8 mouse cellular contexts compared by ENCODE assay signal in genomic region chr7:45786661-45787413, GRCm38 (mm10). TPM values are rescaled to one million over a fixed set of nuclear protein-coding genes. Genes with fewer than 3 reads are reported as not detected.
DNase-seq lines count a peak whose midpoint lies in the region; ATAC-seq and TF ChIP-seq lines count a peak whose summit lies in the region.

No protein-coding gene starts in this region.

- H3K4me1 ChIP-seq in kidney, postnatal 0 days (replicated peaks; ENCODE audit: insufficient read depth, low read length), result peaks cover 19% of the 10 kb centered on the region; the same call in 1 of the 2 replicates
- peaks cover 50% of the 10 kb centered on the region for H3K4me1 ChIP-seq in hindbrain, embryonic 10.5 days (replicated peaks)
- H3K4me1 ChIP-seq in liver, embryonic 12.5 days, result peaks cover 40% of the 10 kb centered on the region
- H3K4me1 ChIP-seq in stomach, embryonic 16.5 days (ENCODE audit: control insufficient read depth, insufficient read depth, low read length), result peaks cover 22% of the 10 kb centered on the region

- peak overlapping the region; percentile 27; the same call in 1 of the 2 replicates for H3K9ac ChIP-seq in kidney, postnatal 0 days (ENCODE audit: low read depth, low read length)
- no peak overlapping the region for H3K9ac ChIP-seq in liver, embryonic 12.5 days
- no peak overlapping the region; the same call in 1 of the 2 replicates for H3K9ac ChIP-seq in stomach, embryonic 16.5 days (ENCODE audit: low read length)

- peak overlapping the region; percentile 95 for H3K4me2 ChIP-seq in kidney, postnatal 0 days (ENCODE audit: low read length)
- peak overlapping the region; percentile 60 for H3K4me2 ChIP-seq in liver, embryonic 12.5 days
- H3K4me2 ChIP-seq in stomach, embryonic 16.5 days (ENCODE audit: low read depth, low read length), result peak overlapping the region; percentile 78

- ATAC-seq in kidney, postnatal 0 days (replicated peaks; ENCODE audit: low FRiP score, low read depth), result peak; percentile 55
- ATAC-seq in liver, embryonic 12.5 days, result peak; percentile 43; the same call in 1 of the 2 replicates
- ATAC-seq in stomach, embryonic 16.5 days (ENCODE audit: insufficient read depth, low FRiP score), result peak; percentile 21; the same call in 1 of the 2 replicates

- H3K9me3 ChIP-seq in kidney, postnatal 0 days (replicated peaks; ENCODE audit: low read length), result no peaks in the 10 kb centered on the region
- H3K9me3 ChIP-seq in hindbrain, embryonic 10.5 days, result no peaks in the 10 kb centered on the region
- no peaks in the 10 kb centered on the region for H3K9me3 ChIP-seq in liver, embryonic 12.5 days (replicated peaks)
- H3K9me3 ChIP-seq in stomach, embryonic 16.5 days (replicated peaks; ENCODE audit: control insufficient read depth, low read length), result no peaks in the 10 kb centered on the region

- no peak for TF ChIP-seq CTCF in kidney, postnatal 0 days (IDR thresholded peaks at IDR 0.05; ENCODE audit: low read depth)

- H3K27ac ChIP-seq in kidney, postnatal 0 days, result no peak overlapping the region
- peak overlapping the region; percentile 89 for H3K27ac ChIP-seq in hindbrain, embryonic 10.5 days
- no peak overlapping the region for H3K27ac ChIP-seq in liver, embryonic 12.5 days
- H3K27ac ChIP-seq in stomach, embryonic 16.5 days (ENCODE audit: low read length), result no peak overlapping the region

- WGBS in kidney, postnatal 0 days, result 17% methylated on average over 16 of the region's 17 CpGs
- WGBS in hindbrain, embryonic 10.5 days, result 7% methylated on average over 17 of the region's 17 CpGs
- WGBS in liver, embryonic 12.5 days (ENCODE audit: insufficient replicate concordance), result 9% methylated on average over 17 of the region's 17 CpGs
- WGBS in stomach, embryonic 16.5 days, result 12% methylated on average over 17 of the region's 17 CpGs

- peak; percentile 83 for DNase-seq in kidney, postnatal 0 days (ENCODE audit: low spot score)
- DNase-seq in kidney, adult 18-20 months, result no peak
- peak; percentile 76 to 77 for DNase-seq in cerebellum, postnatal 10 days
- peak; percentile 71 for DNase-seq in hindbrain, embryonic 10.5 days (ENCODE audit: low spot score)
- no peak for DNase-seq in ovary, adult 18-20 months (ENCODE audit: low spot score)
- DNase-seq in thymus, postnatal 0 days (ENCODE audit: low spot score), result no peak

- H3K27me3 ChIP-seq in kidney, postnatal 0 days (ENCODE audit: insufficient read depth, low read length), result no peaks in the 10 kb centered on the region
- H3K27me3 ChIP-seq in hindbrain, embryonic 10.5 days (ENCODE audit: insufficient read depth, poor library complexity, severe bottlenecking), result peaks cover 24% of the 10 kb centered on the region
- peaks cover 99% of the 10 kb centered on the region for H3K27me3 ChIP-seq in liver, embryonic 12.5 days (replicated peaks)
- peaks cover 7% of the 10 kb centered on the region; the same call in 1 of the 2 replicates for H3K27me3 ChIP-seq in stomach, embryonic 16.5 days (ENCODE audit: control insufficient read depth, insufficient read depth, low read length)

- no peaks in the 10 kb centered on the region for H3K36me3 ChIP-seq in kidney, postnatal 0 days (ENCODE audit: insufficient read depth, low read length)
- H3K36me3 ChIP-seq in hindbrain, embryonic 10.5 days, result peaks cover 48% of the 10 kb centered on the region
- no peaks in the 10 kb centered on the region for H3K36me3 ChIP-seq in liver, embryonic 12.5 days
- 0 out of 2 replicates have a peak, but pooled peaks cover 4% of the 10 kb centered on the region for H3K36me3 ChIP-seq in stomach, embryonic 16.5 days (ENCODE audit: control insufficient read depth, insufficient read depth, low read length)

- peak overlapping the region; percentile 60 for H3K4me3 ChIP-seq in kidney, postnatal 0 days (replicated peaks; ENCODE audit: low read depth, low read length)
- peak overlapping the region; percentile 80 for H3K4me3 ChIP-seq in hindbrain, embryonic 10.5 days
- H3K4me3 ChIP-seq in liver, embryonic 12.5 days, result peak overlapping the region; percentile 18; the same call in 1 of the 2 replicates
- H3K4me3 ChIP-seq in stomach, embryonic 16.5 days (replicated peaks; ENCODE audit: low read length), result peak overlapping the region; percentile 52

RNA-seq across cellular contexts. Expression of gene Sult2b1, which starts 2.4 kb away (rescaled TPM):
- polyA plus RNA-seq in kidney, postnatal 0 days (2015; fragmentation: Nextera tagmentation; extraction: Ambion mirVana), result 3.7 and 3.9 TPM in 2 replicates
- 1.7 and 2.2 TPM in 2 replicates for polyA plus RNA-seq in hindbrain, embryonic 10.5 days (2016; fragmentation: Nextera tagmentation; extraction: Ambion mirVana)
- polyA plus RNA-seq in liver, embryonic 12.5 days (2016; fragmentation: Nextera tagmentation; extraction: Ambion mirVana), result 0.77 and 0.81 TPM in 2 replicates
- polyA plus RNA-seq in stomach, embryonic 16.5 days (2015; fragmentation: Nextera tagmentation; extraction: Ambion mirVana), result 32.7 and 46.5 TPM in 2 replicates
- polyA plus RNA-seq in thymus, postnatal 0 days (2015; fragmentation: Nextera tagmentation; extraction: Ambion mirVana), result 4.1 and 5.8 TPM in 2 replicates

RNA-seq across cellular contexts. Expression of gene Lmtk3, which starts 3.3 kb away (rescaled TPM):
- polyA plus RNA-seq in kidney, postnatal 0 days (2015; fragmentation: Nextera tagmentation; extraction: Ambion mirVana), result 0.59 and 0.91 TPM in 2 replicates
- 2.3 and 5.4 TPM in 2 replicates for polyA plus RNA-seq in hindbrain, embryonic 10.5 days (2016; fragmentation: Nextera tagmentation; extraction: Ambion mirVana)
- 0.10 and 0.32 TPM in 2 replicates for polyA plus RNA-seq in liver, embryonic 12.5 days (2016; fragmentation: Nextera tagmentation; extraction: Ambion mirVana)
- polyA plus RNA-seq in stomach, embryonic 16.5 days (2015; fragmentation: Nextera tagmentation; extraction: Ambion mirVana), result 0.53 and 0.99 TPM in 2 replicates
- not detected in 2 replicates for polyA plus RNA-seq in thymus, postnatal 0 days (2015; fragmentation: Nextera tagmentation; extraction: Ambion mirVana)

RNA-seq across cellular contexts. Expression of gene Cyth2, which starts 27.5 kb away (rescaled TPM):
- polyA plus RNA-seq in kidney, postnatal 0 days (2015; fragmentation: Nextera tagmentation; extraction: Ambion mirVana), result 99.2 and 105 TPM in 2 replicates
- 164 and 231 TPM in 2 replicates for polyA plus RNA-seq in hindbrain, embryonic 10.5 days (2016; fragmentation: Nextera tagmentation; extraction: Ambion mirVana)
- polyA plus RNA-seq in liver, embryonic 12.5 days (2016; fragmentation: Nextera tagmentation; extraction: Ambion mirVana), result 47.1 and 54.2 TPM in 2 replicates
- 75.6 and 82.6 TPM in 2 replicates for polyA plus RNA-seq in stomach, embryonic 16.5 days (2015; fragmentation: Nextera tagmentation; extraction: Ambion mirVana)
- polyA plus RNA-seq in thymus, postnatal 0 days (2015; fragmentation: Nextera tagmentation; extraction: Ambion mirVana), result 96.3 and 98.0 TPM in 2 replicates

RNA-seq across cellular contexts. Expression of gene Kcnj14, which starts 37.7 kb away (rescaled TPM):
- polyA plus RNA-seq in kidney, postnatal 0 days (2015; fragmentation: Nextera tagmentation; extraction: Ambion mirVana), result 0.80 and 1.3 TPM in 2 replicates
- 0.91 and 1.0 TPM in 2 replicates for polyA plus RNA-seq in hindbrain, embryonic 10.5 days (2016; fragmentation: Nextera tagmentation; extraction: Ambion mirVana)
- 0.27 and 0.50 TPM in 2 replicates for polyA plus RNA-seq in liver, embryonic 12.5 days (2016; fragmentation: Nextera tagmentation; extraction: Ambion mirVana)
- 0.91 and 0.98 TPM in 2 replicates for polyA plus RNA-seq in stomach, embryonic 16.5 days (2015; fragmentation: Nextera tagmentation; extraction: Ambion mirVana)
- polyA plus RNA-seq in thymus, postnatal 0 days (2015; fragmentation: Nextera tagmentation; extraction: Ambion mirVana), result 0.10 and 0.31 TPM in 2 replicates

RNA-seq across cellular contexts. Expression of gene Grwd1, which starts 43.9 kb away (rescaled TPM):
- polyA plus RNA-seq in kidney, postnatal 0 days (2015; fragmentation: Nextera tagmentation; extraction: Ambion mirVana), result 50.6 and 53.5 TPM in 2 replicates
- polyA plus RNA-seq in hindbrain, embryonic 10.5 days (2016; fragmentation: Nextera tagmentation; extraction: Ambion mirVana), result 85.2 and 110 TPM in 2 replicates
- polyA plus RNA-seq in liver, embryonic 12.5 days (2016; fragmentation: Nextera tagmentation; extraction: Ambion mirVana), result 61.4 and 67.0 TPM in 2 replicates
- polyA plus RNA-seq in stomach, embryonic 16.5 days (2015; fragmentation: Nextera tagmentation; extraction: Ambion mirVana), result 50.3 and 53.7 TPM in 2 replicates
- 48.7 and 50.8 TPM in 2 replicates for polyA plus RNA-seq in thymus, postnatal 0 days (2015; fragmentation: Nextera tagmentation; extraction: Ambion mirVana)

Comparison
In these comparisons a context has a peak if more than half of its experiments do, and no peak if none do; other contexts are left out.
1. DNase-seq: peak in kidney, postnatal 0 days (single experiment), cerebellum, postnatal 10 days (2 of 2) and hindbrain, embryonic 10.5 days (single experiment); none in kidney, adult 18-20 months (single experiment), ovary, adult 18-20 months (single experiment) and thymus, postnatal 0 days (single experiment).
2. H3K4me3 ChIP-seq: peak in every context shown above with its lines; median percentile 80 in hindbrain, embryonic 10.5 days; 60 in kidney, postnatal 0 days; 52 in stomach, embryonic 16.5 days; 18 in liver, embryonic 12.5 days.
3. Peak in every context shown above with its lines, with median percentiles within 50 percentile points of each other: ATAC-seq and H3K4me2 ChIP-seq.